Mouse (Mus musculus) erythroblast, embryonic 14.5 days (primary cell): ENCODE results near the gene Trrap.

ENCODE experiments used
- GATA1 ChIP-seq: IDR thresholded peaks from 2 replicates; pipeline ENCODE4 v1.6.1; 2012; ENCODE audit warnings: low read length, inconsistent platforms, mixed read lengths
- TAL1 ChIP-seq: IDR thresholded peaks from 3 replicates; pipeline ENCODE4 v1.6.1; 2012; ENCODE audit warnings: low read length, inconsistent platforms, mixed read lengths

DNA sequence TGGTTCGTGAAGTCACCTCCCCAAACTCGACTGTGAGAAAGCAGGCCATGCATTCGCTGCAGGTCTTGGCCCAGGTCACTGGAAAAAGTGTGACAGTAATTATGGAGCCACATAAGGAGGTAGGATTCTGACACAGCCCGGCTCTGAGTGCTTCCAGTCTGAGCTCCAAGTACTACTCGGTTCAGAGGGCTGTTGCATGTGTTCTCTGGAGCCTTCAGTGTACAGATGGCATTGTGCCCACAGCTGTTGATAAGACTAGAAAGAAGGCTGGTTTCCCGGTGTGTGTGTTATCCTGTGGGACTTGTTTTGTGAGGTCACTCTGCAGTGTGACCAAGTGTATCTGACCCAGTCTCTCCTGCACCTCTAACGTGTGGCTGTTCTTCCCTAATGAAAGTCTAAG, 36.6 kb downstream of the Trrap start:
- TF ChIP-seq GATA1 (no peak), TAL1 (no peak)
